Mouse (Mus musculus) hematopoietic stem cell, adult 5-6 weeks (primary cell): ENCODE results near the gene Prelp. TPM values are rescaled to one million over a fixed set of nuclear protein-coding genes. Genes with fewer than 3 reads are reported as not detected.
"Not testable (repeated sequence)": the region's sequence is repeated elsewhere in the genome, so short reads cannot be mapped to it uniquely, and the experiment has no call there.

ENCODE experiments used
- ATAC-seq, 2 experiments: fragments of 125-278 bp in 1 of 2; replicated peaks in 1 of 2; 2 replicates each; pipeline ENCODE4 v1.8.0; 2016 to 2017; ENCODE audit warnings: inconsistent platforms in 2 of 2, mild to moderate bottlenecking in 2 of 2, moderate number of reproducible peaks in 2 of 2, low read depth in 1 of 2, moderate TSS enrichment in 1 of 2; ENCODE audit not compliant: low FRiP score in 2 of 2, poor library complexity in 2 of 2, severe bottlenecking in 2 of 2, insufficient read depth in 1 of 2, low TSS enrichment in 1 of 2
- total RNA-seq: library from RNA; stranded (forward); fragments of 172-1452, 232-1000 nt; gene quantifications from 2 replicates; pipeline ENCODE4 v1.2.3, GENCODE M21; 2017

Prelp gene
- not detected in 2 replicates for total RNA-seq

DNA sequence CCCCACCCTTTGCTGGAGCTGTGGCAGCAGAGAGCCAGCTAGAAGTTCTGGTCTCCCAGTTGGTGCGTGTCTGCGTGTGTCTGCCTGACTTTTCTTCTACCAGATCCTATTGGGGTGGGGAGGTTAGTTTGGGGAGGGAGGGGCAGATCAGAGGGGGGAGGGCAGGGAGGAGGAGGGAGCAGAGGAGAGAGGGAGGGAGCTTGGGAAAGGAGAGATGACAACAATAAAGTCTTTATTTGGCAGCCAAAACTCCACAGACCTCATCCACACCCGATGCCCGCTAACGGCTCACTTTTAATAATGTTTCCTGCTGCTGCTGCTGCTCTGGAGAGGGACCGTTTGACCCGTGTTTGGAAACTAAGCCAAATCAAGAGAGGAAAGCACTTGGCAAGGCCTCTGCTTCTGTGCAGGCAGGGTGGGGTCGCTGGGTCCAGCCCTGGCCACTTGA is at the start of gene Prelp:
TSS of gene Prelp (minus strand) at position 111 of the 448 bp plus-strand sequence.
- ATAC-seq, result 0 out of 4 replicates have a peak, but pooled peaks of 1 of the 2 experiments have one; percentile 3

DNA sequence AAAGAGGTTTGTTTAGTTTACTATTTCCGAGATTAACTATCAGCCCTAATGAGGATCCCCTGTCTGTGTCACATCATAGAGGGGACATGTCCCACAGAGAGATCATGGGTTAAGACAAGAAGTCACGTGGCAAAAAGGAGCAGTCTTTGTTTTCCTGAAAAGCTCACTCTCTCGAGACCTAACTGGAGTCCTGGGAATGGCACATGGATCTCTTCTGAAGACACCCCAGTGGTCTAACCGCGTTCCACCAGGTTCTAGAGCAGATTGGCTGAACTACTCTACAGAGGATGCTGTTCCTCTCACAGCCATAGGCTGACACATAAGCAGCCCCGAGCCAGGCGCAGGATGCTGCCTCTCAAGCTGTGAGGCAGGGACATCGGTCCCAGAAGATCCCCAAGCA is 48.2 kb upstream of the Prelp start:
- ATAC-seq, result no peak

DNA sequence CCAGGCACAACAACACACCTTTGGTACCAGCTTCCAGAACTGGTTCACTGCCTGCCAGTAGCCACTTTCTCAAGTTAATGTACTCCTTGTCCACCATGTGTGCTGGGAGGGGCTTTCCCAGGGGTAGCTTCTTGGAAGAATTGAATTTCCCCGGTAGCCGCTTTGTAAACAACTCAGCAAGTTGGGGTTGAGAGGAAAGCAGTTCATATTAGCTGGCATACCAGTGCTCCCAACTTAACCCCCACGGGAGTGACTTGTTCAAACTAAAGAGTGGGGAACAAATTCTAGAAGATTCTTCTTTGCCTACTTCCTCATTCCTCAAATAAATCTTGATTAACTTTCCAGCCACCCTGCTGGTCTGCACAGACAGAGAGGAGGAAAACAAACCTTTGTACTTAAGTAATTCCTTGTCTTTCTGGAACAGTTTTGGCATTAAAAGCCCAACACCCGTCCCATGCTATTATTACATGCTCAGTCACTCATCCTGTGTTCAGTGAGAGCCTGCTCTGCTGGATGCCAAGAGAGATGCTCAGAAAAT is 47.6 kb upstream of the Prelp start:
- no peak for ATAC-seq

DNA sequence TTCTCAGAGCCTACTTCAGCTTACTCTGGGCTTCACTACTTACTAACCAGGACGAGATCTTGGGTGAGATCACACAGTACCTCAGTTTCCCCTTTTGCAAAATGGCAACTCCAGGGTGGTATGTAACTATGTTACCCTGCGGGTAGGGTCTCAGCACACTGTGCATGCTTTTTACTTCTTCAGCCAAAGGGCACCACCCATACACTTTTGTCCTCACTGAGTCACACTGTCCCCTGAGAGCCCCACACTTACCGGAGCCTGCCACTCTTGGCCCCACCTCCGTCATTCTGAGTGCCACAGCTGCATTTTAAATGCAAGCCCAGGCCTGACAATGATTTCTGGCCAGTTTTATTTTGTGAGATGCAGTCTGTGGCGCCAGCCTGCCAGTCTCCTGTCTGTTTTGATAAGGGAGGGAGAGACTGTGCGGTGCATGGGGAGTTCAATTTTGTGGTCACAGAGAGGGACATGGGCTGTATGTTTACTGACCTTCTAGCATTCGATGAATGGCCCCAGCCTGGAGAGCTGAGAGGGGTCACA is 46.3 kb upstream of the Prelp start:
- ATAC-seq, result no peak

DNA sequence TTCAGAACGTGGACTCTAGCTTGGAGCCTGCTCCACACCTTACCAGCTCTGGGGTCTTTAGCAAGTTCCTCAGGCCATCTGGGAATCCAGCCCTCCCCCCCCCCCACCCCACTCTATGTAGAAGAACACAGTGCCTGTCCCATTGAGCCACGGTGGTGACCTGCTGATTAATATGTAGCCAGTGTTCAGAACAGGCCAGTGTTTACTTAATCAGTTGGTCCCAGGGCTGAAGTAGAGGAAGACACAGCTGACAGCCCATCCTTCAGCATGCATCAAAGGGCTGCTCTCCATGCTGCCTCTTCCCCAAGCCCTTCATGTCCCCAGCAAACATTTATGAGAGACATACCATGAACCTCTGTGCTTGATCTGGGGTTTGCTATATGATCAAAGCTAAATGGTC is 44.8 kb upstream of the Prelp start:
- ATAC-seq, result no peak

DNA sequence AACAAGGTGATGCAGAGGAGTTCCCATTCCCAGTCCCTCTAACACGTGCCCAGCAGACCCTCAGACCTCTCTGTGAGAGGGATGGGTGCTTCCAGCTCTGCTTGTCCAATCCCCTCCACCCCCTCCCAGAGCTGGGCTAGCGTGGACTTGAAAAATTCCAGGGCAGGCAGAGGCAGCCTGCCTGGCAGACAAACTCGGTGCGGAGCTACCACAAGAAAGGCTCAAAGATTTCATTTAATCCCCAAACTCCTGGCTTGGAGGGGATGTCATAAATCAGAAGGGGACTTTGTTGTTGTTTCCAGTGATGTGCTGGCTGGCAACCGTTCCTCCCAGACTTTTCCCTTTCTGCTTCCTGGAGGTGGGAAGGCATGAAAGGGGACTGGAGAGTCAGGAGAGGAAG is 44.1 kb upstream of the Prelp start:
- ATAC-seq, result no peak

DNA sequence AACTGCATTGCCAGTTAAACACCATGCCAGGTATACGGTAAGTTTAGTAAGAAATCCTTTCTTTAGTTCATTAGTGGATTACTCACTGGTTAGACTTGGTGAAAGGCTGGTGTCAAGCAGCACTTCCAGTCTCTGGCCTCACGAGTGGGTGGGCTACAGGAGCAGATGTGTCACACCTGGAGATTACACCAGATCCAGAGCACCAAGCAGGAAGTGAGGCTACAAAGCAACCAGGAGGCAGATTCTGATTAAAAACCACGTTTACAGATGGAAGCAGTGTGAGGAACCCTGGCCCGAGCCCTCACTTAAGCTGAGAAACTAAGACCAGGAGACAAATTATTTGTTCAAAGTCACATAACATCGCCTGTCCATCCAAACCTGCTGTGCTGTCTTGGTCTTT is 43.5 kb upstream of the Prelp start:
- no peak for ATAC-seq

DNA sequence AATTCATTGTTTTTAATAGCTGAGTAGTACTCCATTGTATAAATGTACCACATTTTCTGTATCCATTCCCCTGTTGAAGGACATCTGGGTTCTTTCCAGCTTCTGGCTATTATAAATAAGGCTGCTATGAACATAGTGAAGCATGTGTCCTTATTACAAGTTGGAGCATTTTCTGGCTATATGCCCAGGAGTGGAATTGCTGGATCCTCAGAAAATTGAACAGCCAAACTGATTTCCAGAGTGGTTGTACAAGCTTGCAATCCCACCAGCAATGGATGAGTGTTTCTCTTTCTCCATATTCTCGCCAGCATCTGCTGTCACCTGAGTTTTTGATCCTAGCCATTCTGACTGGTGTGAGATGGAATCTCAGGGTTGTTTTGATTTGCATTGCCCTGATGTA is 42.4 kb upstream of the Prelp start:
- ATAC-seq, result not testable (repeated sequence)

DNA sequence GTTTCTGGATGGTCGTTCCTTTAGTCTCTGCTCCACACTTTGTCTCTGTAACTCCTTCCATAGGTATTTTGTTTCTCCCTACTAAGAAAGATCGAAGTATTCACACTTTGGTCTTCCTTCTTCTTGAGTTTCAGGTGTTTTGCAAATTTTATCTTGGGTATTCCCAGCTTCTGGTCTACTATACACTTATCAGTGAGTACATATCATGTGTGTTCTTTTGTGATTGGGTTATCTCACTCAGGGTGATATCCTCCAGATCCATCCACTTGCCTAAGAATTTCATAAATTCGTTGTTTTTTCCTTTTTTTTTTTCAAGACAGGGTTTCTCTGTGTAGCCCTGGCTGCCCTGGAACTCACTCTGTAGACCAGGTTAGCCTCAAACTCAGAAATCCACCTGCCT is 41.9 kb upstream of the Prelp start:
- ATAC-seq, result not testable (repeated sequence)

DNA sequence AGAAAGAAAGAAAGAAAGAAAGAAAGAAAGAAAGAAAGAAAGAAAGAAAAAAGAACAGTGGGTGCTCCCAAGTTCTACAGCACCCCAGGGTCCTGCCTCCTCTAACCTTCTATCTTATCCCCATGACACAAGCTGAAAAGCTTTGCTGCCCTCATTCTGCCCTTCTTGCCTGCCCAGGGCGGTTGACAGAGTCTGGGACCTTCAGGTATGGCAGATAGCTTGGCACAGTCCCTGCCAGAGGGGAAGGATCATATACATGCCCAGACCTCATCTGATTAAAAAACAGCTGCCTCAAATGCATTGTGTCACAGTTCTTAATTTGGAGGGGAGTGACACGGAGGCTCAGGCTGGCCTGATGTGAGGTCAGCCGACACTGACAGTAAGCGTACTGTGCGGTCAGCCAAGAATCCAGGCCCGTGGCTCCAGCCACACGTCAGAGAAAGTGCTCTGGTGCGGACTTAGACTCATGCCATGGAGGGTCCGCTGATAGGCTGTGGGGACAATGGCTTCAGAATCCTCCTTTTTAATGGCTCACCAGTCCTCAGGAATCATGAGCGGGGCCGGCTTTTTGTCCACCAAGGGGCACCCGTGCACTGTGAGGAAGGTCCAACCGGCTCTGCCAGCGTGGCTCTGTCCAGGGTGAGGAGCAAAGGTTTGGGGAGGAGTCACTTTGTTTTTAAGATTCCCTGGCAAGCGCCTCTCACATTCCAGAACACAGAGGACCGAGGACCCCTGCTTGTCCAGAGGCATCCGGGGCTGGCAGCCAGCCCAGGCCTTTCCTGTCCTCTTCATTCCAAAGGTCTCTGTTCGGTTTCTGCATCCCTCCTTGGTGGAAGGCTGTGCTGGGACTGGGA is 40.3 kb upstream of the Prelp start:
- ATAC-seq, result no peak

DNA sequence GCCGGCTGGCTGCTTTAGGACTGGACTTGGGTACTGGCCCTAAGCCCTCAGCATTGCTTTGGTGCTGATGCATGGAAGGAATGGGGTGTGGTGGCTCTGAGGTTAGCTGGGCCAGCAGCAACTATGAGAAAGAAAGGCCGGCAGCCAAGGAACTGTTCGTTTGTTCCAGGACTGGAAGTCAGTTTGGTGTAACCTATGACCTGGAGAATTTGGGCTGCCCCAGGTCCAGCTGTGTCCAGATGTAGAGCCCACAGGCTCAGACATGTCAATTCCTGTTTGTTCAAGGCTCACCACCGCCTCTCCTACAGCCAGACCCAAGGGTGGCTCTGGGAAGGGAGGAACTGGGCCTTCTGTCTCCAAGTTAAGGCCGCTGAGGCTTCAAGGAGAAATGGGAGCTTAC is 38.3 kb upstream of the Prelp start:
- no peak for ATAC-seq

DNA sequence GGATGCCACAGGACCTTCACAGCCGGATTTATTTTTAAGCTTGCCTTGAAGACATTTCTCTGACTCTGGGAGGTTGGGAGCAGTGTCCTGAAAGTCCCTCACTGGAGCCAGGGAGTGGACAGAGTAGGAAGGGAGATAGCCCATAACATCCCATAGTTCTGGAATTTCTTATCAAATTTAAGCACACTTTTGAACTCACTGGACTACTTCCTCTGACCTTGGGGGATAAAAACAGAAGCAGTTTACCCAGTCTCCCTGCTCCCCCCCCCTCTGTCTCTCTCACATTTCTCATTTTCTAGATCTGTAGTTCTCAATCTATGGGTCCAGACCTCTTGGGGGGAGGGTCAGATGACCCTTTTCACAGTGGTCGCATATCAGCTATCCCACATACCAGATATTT is 32.8 kb upstream of the Prelp start:
- no peak for ATAC-seq

DNA sequence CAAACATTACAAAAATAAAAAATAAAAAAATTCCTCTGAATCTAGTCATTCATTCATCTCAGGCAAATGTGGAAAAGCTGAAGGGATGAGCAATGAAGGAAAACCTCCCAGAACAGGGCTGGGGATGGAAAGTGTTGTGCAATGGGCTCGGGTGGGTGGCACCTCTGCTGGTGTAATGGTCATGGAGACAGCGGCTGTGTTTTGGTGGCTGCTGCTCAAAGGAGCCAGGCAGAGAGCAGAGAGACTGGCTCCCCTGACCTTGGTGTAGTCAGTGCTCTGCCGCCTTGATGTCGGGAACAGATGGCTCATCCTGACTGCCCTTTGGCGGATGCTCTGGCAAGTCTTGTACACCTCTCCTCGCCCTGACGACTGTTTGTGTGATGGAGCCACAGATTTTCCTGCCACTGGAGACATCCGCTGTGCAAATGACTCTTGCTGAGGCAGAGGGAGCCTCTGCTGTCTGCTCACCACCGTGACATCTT is 32.1 kb upstream of the Prelp start:
- no peak for ATAC-seq

DNA sequence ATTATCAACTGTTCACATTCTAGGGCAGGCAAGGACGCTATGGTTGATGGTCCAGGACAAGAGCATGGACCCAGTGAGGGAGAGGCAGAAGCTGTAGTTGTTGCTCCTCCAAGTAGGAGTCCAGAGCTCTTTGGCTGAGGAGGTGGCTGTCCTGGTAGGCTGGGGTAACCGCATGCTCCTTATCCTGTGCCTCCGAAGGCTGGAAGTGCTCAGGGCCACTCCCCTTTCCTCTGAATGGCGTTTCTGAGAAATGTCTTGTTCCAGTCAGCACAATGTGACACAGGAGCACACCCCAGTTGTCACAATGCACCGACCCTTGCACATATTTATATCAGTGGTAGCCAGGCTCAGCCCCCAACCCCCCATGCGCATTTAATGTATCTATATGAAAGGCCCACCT is 30.4 kb upstream of the Prelp start:
- 0 out of 4 replicates have a peak, but pooled peaks of 1 of the 2 experiments have one; percentile 32 for ATAC-seq

DNA sequence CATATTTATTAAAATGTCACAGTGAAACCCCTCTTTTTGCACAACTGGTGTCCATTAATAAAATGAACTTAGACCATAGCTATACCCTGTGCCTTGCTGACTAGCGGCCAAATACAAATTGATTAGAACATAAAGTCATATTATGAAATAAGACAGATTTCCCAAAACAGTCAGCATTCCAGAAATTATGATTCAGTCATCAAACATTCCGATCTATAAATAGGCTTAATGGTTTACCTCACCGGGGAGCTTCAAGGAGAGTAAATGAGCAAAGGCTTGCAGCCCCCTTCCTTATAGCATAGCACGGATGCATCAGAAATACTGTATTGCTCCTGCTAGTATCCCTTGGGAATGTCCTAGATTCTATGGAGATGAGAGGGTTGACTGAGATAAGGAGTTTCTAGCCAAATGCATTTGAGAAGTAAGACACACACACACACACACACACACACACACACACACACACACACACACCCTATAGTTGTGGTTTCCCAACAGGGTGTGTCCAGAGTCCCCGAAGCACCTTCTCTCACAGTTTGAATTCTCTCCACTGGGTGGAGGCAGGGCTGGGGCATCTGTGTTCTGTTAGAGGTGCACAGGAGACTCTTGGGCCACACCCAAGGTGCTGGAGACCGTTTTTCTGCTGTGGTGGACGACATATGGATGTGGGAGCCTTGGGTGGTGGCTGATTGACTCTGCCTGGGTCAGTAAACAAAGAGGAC is 29.0 kb upstream of the Prelp start:
- ATAC-seq, result peak in 1 of 2 experiments; percentile 32; a peak in 1 of 4 replicates

DNA sequence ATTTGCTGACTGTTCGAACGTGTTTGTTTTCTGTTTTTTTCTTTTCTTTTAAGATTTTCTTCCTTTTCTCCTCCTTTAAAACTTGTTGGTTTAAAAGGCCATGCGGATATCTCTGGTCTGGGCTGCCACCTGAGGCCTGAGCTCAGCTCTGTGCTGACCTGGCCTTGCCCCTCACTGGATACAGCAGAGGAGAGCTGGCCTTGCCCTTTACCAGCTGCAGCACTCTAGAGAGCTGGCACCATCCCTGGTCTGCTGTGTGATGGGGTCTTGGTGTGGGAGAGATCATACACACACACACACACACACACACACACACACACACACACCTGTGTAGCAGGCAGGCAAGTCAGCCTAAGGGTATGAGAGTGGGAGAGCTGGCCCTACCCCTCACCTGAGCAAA is 23.9 kb upstream of the Prelp start:
- no peak for ATAC-seq

DNA sequence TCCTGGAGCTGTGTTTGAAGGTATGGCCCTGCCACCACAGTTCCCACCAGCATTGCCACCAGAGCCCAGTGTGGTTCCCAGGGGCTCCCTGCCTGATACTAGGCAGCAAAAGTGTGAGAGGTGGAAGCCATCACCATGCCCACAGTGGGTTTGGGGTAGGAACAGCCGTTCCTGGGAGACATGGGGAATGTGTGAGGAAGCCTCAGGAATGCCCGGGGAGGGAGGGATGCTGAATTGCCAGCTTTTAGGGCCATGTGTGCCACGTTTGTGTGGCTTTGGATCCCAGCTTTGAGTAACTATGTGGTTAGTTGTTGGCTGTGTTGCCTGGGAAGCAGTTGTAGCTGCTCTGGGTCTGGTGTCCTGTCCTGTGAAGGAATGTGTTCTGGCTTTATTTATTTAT is 20.7 kb upstream of the Prelp start:
- no peak for ATAC-seq
